Mouse (Mus musculus): ENCODE measurements at regions not wholly inside any gene's neighbourhood (a gene's known extent, or its start where the extent isn't known, plus 50 kb on each side); places are given as distances from the start of the nearest gene placed in this dataset.

GRCm38 (mm10) chr15:62099683-62100082, 1176.9 kb upstream of the A1bg start:
- DNase-seq: no peak

GRCm38 (mm10) chr15:62098791-62099660, 1176.2 kb upstream of the A1bg start:
- DNase-seq: peak; percentile 78 to 84

DNA sequence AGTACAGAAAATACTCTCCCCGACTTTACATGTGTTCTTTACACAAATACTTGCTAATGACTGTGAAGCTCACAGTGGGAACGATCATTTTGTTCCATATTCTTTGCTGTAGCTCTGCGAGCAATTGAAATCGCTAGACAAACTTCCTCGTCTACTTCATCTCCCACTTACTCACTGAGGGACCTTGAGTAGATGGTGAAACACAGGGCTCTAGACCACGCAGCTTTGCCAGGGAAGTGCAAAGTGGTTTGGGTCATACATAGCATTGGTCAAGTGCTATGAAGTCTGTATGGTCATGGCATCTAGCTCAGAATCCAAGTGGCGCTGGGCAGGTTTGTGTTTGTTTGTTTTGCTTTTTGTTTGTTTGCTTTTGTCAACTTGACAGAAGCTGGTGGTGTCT, 1174.0 kb upstream of the A1bg start:
- DNase-seq: no peak

GRCm38 (mm10) chr15:62095198-62095597, 1172.4 kb upstream of the A1bg start:
- no peak for DNase-seq

DNA sequence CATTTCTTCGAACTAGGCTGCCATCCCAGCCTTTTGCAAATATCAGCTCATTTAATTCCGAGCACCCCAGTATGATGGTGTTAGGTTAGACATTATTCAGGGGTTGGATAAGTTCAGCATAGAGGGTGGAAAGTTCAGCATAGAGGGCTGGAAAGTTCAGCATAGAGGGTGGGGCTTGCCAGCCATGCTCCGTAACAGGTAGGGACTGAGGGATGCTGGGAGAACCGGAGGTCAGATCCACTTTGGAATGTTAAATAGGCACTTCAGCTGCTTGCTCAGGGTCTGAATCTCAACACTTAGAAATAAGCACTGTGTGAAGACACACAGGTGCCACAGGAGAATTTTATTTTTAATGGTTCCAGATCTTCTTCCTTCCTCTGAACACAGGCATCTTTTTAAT, 1170.9 kb upstream of the A1bg start:
- DNase-seq: peak; percentile 24 to 47

GRCm38 (mm10) chr15:62092671-62093185, 1169.9 kb upstream of the A1bg start:
- peak in 1 of 2 experiments; percentile 44 for DNase-seq

GRCm38 (mm10) chr15:62091746-62092659, 1169.2 kb upstream of the A1bg start:
- DNase-seq: no peak

DNA sequence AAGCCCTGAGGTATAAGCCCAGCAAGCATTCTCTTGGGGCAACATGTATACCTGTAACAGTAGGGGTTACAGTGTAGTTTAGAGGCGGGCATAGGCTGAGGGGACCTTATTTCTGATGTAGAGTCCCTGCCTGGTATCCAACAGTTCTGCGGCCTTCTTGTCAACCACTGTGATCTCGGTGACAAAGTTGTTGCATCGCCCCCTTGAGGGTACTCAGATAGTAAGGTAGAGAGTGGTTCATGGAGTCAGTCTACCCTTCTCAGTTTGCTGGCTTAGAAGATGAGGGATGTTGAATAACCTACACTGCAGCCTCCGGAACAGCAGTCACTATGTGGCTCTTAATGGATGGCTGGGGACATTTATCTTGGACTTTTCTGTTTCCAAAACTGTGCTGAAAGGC, 1168.3 kb upstream of the A1bg start:
- no peak for DNase-seq

DNA sequence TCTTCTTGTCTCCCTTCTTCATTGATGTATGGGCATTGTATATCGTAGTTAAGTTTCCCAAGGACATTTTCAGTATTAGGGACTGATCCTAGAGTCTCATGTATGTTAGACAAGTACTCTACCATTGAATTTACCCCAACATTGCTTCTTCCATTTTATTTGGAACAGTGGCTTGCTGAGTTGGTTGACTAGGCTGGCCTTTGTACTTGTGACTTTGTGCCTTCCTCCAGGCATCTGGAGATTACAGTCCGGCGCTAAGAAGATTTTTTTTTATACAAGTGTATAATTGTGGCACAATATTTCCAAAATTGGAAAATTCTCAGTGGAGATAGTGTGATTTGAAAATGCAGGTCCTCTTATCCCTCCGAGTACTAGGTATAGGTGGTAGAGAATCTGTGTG, 1165.5 kb upstream of the A1bg start:
- peak; percentile 27 to 30 for DNase-seq

DNA sequence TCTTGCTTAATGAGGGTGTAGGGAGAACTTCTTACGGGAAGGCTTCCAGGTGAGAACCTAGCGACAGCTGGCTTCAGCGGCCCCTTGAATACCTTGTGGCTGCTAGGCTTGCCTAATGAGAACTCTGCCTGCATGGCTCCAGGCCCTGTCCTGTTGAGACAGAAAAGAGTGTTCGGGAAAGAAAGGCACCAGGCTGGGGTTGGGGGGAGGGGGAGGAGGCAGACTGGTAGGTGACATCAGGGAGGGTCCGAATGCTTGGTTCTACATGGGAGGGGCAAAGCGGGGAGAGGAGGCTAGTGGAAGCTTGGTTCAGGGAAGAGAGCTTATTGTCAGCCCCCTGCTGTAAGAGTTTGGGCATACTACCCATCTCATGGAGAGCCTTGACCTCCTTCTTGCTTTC, 1164.9 kb upstream of the A1bg start:
- peak in 1 of 2 experiments; percentile 10 for DNase-seq

DNA sequence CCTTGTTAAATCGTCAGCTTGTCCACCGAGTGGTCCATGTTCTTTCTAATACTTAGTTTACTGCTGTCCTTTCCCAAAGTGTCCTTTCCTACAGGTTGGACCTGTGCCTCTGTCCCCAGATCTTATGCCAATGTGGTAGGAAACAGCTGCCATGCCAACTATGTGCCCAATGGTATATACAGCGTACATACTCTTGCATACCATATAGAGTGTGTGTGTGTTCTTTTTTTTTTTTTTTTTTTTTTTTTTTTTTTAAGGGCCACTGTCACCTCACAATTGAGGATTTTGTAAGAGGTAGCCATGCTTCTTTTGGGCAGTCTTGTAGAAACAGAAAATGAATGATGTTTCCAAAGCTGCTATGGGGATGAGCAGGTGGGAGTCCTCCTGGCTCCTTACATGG, 1163.2 kb upstream of the A1bg start:
- no peak for DNase-seq

DNA sequence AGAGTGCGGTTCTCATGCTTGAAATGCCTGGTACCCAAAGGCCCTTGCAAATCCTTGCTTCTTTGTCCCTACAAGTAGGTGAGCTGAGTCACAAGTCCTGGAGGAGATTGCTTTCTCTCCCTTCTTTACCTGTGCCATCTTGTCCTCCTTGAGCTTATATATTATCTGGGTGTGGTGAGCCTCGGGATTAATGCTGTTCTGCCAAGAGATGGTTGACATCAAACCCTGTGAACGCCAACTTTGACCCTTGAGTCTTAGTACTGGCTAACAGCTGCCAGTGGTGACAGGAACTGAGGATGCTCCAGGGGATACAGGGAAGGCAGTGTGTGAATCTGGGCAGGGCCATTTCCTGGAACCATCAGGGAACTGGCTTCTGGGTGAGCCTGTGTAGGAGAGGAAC, 1160.5 kb upstream of the A1bg start:
- no peak for DNase-seq

DNA sequence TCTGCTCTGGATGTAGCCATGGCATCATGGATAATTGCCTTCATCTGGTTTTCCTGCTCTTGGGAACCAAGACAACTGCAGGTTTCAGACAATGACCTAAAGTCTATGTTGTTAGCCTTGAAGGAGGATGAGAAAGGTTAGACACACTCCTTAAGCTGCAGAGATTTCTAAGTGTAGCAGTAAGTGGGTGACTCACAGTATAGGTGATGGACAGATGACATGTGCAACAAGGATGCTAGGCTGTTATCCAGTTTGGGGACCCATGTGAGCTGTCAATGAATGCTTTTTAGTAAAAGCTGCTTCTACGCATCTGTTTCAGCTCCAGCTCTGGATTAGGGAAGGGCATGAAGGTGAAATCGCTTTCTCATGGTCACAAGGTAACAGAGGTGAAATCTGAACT, 1159.7 kb upstream of the A1bg start:
- no peak for DNase-seq

DNA sequence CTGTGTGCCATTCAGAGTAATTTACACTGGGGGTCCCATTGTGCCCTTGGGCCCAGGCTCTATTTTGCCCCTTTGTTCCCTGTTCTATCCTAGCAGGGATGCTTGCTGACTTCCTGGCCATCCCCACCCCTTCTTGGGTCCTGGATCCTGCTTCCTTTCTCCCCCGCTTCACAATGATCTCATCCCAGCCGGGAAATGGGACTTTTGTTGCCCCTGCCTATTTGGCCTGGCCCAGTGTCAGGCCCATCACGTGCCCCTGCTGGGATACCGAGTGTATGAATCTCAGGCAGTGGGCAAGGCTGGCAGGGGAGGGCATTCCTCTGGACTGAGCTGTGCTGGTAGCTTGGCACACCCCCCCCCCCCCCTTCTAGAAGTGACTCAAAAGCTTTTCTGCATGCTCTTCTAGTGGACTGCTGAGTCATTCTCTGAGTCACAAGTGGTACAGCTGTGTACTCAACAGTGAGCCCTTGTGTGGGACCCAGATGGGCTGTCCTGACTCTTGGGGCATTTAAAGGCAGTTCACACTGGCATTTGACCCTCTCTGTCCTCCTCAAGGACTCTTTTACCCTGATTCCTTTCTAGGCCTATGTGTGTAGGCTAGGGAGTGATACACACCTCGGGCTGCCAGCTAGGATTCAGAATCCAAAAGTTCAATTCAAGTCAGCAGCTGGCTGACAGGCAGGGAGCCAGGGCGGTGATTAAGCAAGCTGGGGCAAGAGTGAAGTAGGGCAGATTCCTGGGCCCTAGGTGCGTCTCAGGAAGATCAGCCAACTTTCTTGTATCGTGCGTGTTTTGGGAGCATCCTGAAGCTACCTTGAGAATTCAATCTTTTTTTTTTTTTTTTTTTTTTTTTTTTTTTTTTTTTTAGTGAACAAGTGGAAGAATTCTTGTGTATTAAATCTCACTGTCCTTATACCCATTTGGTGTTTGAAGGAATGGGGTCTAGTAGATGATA, 1156.6 kb upstream of the A1bg start:
- DNase-seq: peak; percentile 87 to 90

GRCm38 (mm10) chr15:62076552-62077234, 1153.9 kb upstream of the A1bg start:
- no peak for DNase-seq

GRCm38 (mm10) chr15:62074735-62075134, 1151.9 kb upstream of the A1bg start:
- DNase-seq: no peak

DNA sequence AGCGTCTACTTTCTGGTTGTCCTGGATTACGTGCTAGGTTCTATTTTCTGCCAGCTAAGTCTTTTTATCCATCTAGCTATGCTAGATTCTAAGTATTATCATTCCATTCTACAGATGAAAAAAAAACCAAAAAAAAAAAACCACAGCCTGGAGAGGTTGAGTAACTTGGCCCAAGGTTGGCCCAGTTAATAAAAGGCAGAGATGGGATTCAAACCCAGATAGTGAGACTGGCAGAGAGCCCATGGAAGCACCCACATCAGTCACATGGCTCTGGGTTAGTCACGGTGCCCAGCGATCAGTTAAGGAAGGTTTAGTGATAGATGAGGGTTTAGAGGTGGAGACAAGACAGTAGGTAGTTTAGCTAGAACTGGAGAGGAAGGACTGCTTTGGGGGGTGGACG, 1150.8 kb upstream of the A1bg start:
- DNase-seq: no peak

- DNase-seq: no peak
Measured at GRCm38 (mm10) chr15:62071311-62071710, 1148.5 kb upstream of the A1bg start.

- no peak for DNase-seq
Measured at GRCm38 (mm10) chr15:62068422-62069160, 1145.8 kb upstream of the A1bg start.

DNA sequence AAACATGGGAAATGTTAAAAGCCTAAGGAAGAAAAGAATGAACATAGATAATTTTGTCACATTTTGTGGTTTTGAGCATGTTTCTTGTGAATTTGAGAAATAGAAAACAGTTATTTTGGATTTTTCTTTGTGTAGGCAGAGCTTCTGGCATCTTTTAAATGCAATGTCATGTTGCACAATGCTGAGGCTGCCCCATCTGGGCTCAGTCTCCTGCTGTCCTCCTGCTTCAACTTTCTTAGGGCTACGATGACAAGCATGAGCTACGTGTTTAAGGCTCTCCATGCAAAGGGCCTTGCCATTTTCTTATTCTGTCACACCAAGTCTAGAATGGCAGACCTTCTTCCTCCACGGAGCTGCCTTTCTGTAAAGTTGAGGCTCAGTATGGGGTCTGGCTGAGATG, 1141.6 kb upstream of the A1bg start:
- DNase-seq: no peak

GRCm38 (mm10) chr15:62057449-62057848, 1134.6 kb upstream of the A1bg start:
- peak in 1 of 2 experiments; percentile 12 for DNase-seq
